In the genomic region with DNA sequence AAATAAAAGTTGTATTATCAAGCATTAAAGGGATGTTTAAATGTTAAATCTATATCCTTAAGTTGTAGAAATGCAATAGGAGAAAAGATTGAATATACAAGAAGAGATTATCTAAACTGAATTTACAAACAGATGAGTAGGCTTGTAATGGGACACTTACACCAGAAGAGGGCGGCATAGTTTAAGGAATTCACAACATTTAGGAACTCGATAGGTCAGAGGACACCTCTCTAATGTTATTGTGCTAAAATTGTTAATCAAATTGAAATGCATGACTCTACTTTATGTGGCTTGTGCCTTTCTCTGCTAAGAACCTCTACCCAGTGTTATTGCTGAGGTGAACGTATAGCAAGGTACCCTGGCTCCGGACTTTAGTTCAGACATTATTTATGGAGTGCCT, we compare ENCODE assay signal across 10 mouse cellular contexts.
DNase-seq lines count a peak whose midpoint lies in the region; ATAC-seq and TF ChIP-seq lines count a peak whose summit lies in the region.
"Had no signal": no experiment of that assay in that cellular context is flagged by ENCODE, and none has a peak within 500 bp of the region (broad histone marks: within the 10 kb centered on the region; RNA-seq: fewer than 3 reads in every experiment).

No protein-coding gene starts in this region.

- no peak overlapping the region for H3K4me3 ChIP-seq in gastrocnemius, adult 2 months
- no peak overlapping the region for H3K4me3 ChIP-seq in MEL (ENCODE audit: control insufficient read depth in 1 of 2, insufficient read depth in 1 of 2, low read depth in 2 of 2, low read length in 2 of 2)
- H3K4me3 ChIP-seq in forebrain, embryonic 13.5 days, result no peak overlapping the region
- no peak overlapping the region for H3K4me3 ChIP-seq in liver, embryonic 14.5 days (ENCODE audit: insufficient read depth in 1 of 2, low read depth in 2 of 2, low read length in 2 of 2)
- H3K4me3 ChIP-seq in stomach, postnatal 0 days (ENCODE audit: low read depth, low read length), result no peak overlapping the region
- H3K4me3 ChIP-seq in heart, embryonic 10.5 days, result no peak overlapping the region
- H3K4me3 ChIP-seq: heart, embryonic 13.5 days had no signal

- no peaks in the 10 kb centered on the region for H3K9me3 ChIP-seq in MEL (replicated peaks; ENCODE audit: insufficient read depth, low read length)
- no peaks in the 10 kb centered on the region for H3K9me3 ChIP-seq in forebrain, embryonic 13.5 days (replicated peaks)
- H3K9me3 ChIP-seq in liver, embryonic 14.5 days (ENCODE audit: control insufficient read depth, low read length), result no peaks in the 10 kb centered on the region
- no peaks in the 10 kb centered on the region for H3K9me3 ChIP-seq in stomach, postnatal 0 days (ENCODE audit: control insufficient read depth, low read length)
- no peaks in the 10 kb centered on the region for H3K9me3 ChIP-seq in heart, embryonic 10.5 days
- H3K9me3 ChIP-seq: G1E; heart, embryonic 13.5 days had no signal

- H3K36me3 ChIP-seq in MEL (ENCODE audit: control insufficient read depth in 1 of 2, insufficient read depth in 2 of 2, low read length in 2 of 2), result no peaks in the 10 kb centered on the region
- H3K36me3 ChIP-seq in forebrain, embryonic 13.5 days (ENCODE audit: poor library complexity, severe bottlenecking), result no peaks in the 10 kb centered on the region
- no peaks in the 10 kb centered on the region for H3K36me3 ChIP-seq in liver, embryonic 14.5 days (replicated peaks; ENCODE audit: control insufficient read depth, insufficient read depth, low read depth)
- no peaks in the 10 kb centered on the region for H3K36me3 ChIP-seq in stomach, postnatal 0 days (ENCODE audit: control insufficient read depth, insufficient read depth, low read length)
- no peaks in the 10 kb centered on the region for H3K36me3 ChIP-seq in heart, embryonic 10.5 days
- H3K36me3 ChIP-seq: G1E; heart, embryonic 13.5 days had no signal

- H3K79me2 ChIP-seq in MEL (ENCODE audit: control insufficient read depth, insufficient read depth, low read length, poor library complexity), result no peaks in the 10 kb centered on the region

- TF ChIP-seq CTCF in gastrocnemius, adult 2 months (IDR thresholded peaks at IDR 0.05), result peak; percentile 54
- peak in 1 of 3 experiments; percentile 54; a peak in 3 of 6 replicates for TF ChIP-seq CTCF in MEL (IDR thresholded peaks at IDR 0.05 in 2 of 3, conservative IDR thresholded peaks at IDR 0.05 in 1 of 3; ENCODE audit: control insufficient read depth in 1 of 3, insufficient read depth in 1 of 3, low read depth in 2 of 3, low read length in 3 of 3, poor library complexity in 1 of 3, severe bottlenecking in 1 of 3)
- peak; percentile 30; the same call in 1 of the 2 replicates for TF ChIP-seq CTCF in liver, embryonic 14.5 days (IDR thresholded peaks at IDR 0.05; ENCODE audit: low read depth)
- peak; percentile 74 for TF ChIP-seq CTCF in stomach, postnatal 0 days (IDR thresholded peaks at IDR 0.05; ENCODE audit: low read depth)

- H3K27me3 ChIP-seq in MEL (ENCODE audit: control insufficient read depth in 1 of 2, insufficient read depth in 2 of 2, low read length in 2 of 2), result no peaks in the 10 kb centered on the region
- H3K27me3 ChIP-seq in forebrain, embryonic 13.5 days, result no peaks in the 10 kb centered on the region
- H3K27me3 ChIP-seq in liver, embryonic 14.5 days (ENCODE audit: control insufficient read depth, insufficient read depth, low read length), result no peaks in the 10 kb centered on the region
- H3K27me3 ChIP-seq in stomach, postnatal 0 days (ENCODE audit: control insufficient read depth, insufficient read depth, low read length), result no peaks in the 10 kb centered on the region
- H3K27me3 ChIP-seq in heart, embryonic 10.5 days (ENCODE audit: insufficient read depth, poor library complexity, severe bottlenecking), result no peaks in the 10 kb centered on the region
- H3K27me3 ChIP-seq: heart, embryonic 13.5 days had no signal

- H3K4me2 ChIP-seq in forebrain, embryonic 13.5 days, result no peak overlapping the region
- no peak overlapping the region for H3K4me2 ChIP-seq in liver, embryonic 14.5 days (ENCODE audit: low read depth)
- no peak overlapping the region for H3K4me2 ChIP-seq in stomach, postnatal 0 days (replicated peaks; ENCODE audit: low read depth)

- H3K4me1 ChIP-seq in MEL (ENCODE audit: control insufficient read depth in 1 of 2, insufficient read depth in 2 of 2, low read length in 2 of 2), result no peaks in the 10 kb centered on the region
- H3K4me1 ChIP-seq in forebrain, embryonic 13.5 days, result no peaks in the 10 kb centered on the region
- no peaks in the 10 kb centered on the region for H3K4me1 ChIP-seq in liver, embryonic 14.5 days (replicated peaks; ENCODE audit: control insufficient read depth in 2 of 2, insufficient read depth in 2 of 2, low read length in 1 of 2)
- H3K4me1 ChIP-seq in stomach, postnatal 0 days (replicated peaks; ENCODE audit: control insufficient read depth, insufficient read depth), result no peaks in the 10 kb centered on the region
- no peaks in the 10 kb centered on the region for H3K4me1 ChIP-seq in heart, embryonic 10.5 days
- H3K4me1 ChIP-seq: heart, embryonic 13.5 days had no signal

- WGBS in forebrain, embryonic 13.5 days, result 37% methylated on average over 4 of the region's 4 CpGs
- 31% methylated on average over 4 of the region's 4 CpGs for WGBS in liver, embryonic 14.5 days (ENCODE audit: insufficient replicate concordance)
- 29% methylated on average over 4 of the region's 4 CpGs for WGBS in stomach, postnatal 0 days
- 42% methylated on average over 4 of the region's 4 CpGs for WGBS in heart, embryonic 10.5 days

- intact Hi-C loops in gastrocnemius, adult 2 months (cut with DNase I), result loop anchor here (5.0 kb wide), 1 partner anchor 448 kb away; no protein-coding TSS in a partner anchor

- no peak for TF ChIP-seq EP300 in MEL (IDR thresholded peaks at IDR 0.05; ENCODE audit: low read depth in 1 of 2, low read length in 2 of 2)
- no peak for TF ChIP-seq EP300 in liver, embryonic 14.5 days (IDR thresholded peaks at IDR 0.05; ENCODE audit: low read depth)
- TF ChIP-seq EP300 in stomach, postnatal 0 days (optimal IDR thresholded peaks at IDR 0.05), result no peak

- no peak overlapping the region for H3K9ac ChIP-seq in MEL (ENCODE audit: control insufficient read depth, low read depth, low read length, poor library complexity, severe bottlenecking)
- no peak overlapping the region for H3K9ac ChIP-seq in forebrain, embryonic 13.5 days
- H3K9ac ChIP-seq in liver, embryonic 14.5 days (replicated peaks), result no peak overlapping the region
- H3K9ac ChIP-seq in stomach, postnatal 0 days (ENCODE audit: low read length), result no peak overlapping the region
- H3K9ac ChIP-seq: heart, embryonic 13.5 days had no signal

- peak; percentile 63 for TF ChIP-seq RAD21 in MEL (IDR thresholded peaks at IDR 0.05; ENCODE audit: low read depth, low read length)

- H3K27ac ChIP-seq in gastrocnemius, adult 2 months, result no peak overlapping the region
- H3K27ac ChIP-seq in MEL (ENCODE audit: control insufficient read depth, low read depth, low read length), result no peak overlapping the region
- H3K27ac ChIP-seq in forebrain, embryonic 13.5 days, result no peak overlapping the region
- H3K27ac ChIP-seq in liver, embryonic 14.5 days, result no peak overlapping the region
- H3K27ac ChIP-seq in stomach, postnatal 0 days (replicated peaks), result no peak overlapping the region
- H3K27ac ChIP-seq in heart, embryonic 10.5 days, result no peak overlapping the region
- H3K27ac ChIP-seq: heart, embryonic 13.5 days had no signal

- DNase-seq in gastrocnemius, adult 2 months, result no peak
- DNase-seq in gastrocnemius, adult 18-20 months (ENCODE audit: low spot score), result no peak
- peak; percentile 34 for DNase-seq in MEL (ENCODE audit: low read depth, low spot score)
- DNase-seq in liver, embryonic 14.5 days (ENCODE audit: low read depth in 3 of 3, low spot score in 3 of 3), result peak in 2 of 3 experiments; percentile 2
- no peak for DNase-seq in stomach, postnatal 0 days (ENCODE audit: low spot score)
- no peak for DNase-seq in heart, embryonic 10.5 days (ENCODE audit: low spot score)
- no peak for DNase-seq in left cerebral cortex, adult 8-10 months (ENCODE audit: low spot score in 2 of 2)

- no peak for TF ChIP-seq POLR2A in MEL (IDR thresholded peaks at IDR 0.05; ENCODE audit: control insufficient read depth in 1 of 2, insufficient read depth in 1 of 2, low read depth in 1 of 2, low read length in 2 of 2, poor library complexity in 1 of 2)

- ATAC-seq in forebrain, embryonic 13.5 days, result peak; percentile 52
- no peak for ATAC-seq in liver, embryonic 14.5 days (ENCODE audit: insufficient read depth)
- no peak for ATAC-seq in stomach, postnatal 0 days (ENCODE audit: low FRiP score, low TSS enrichment)

TF ChIP-seq in MEL, 35 proteins besides CTCF, POLR2A, EP300 and RAD21:
- TF ChIP-seq ZC3H11A (IDR thresholded peaks at IDR 0.05; ENCODE audit: low read depth, low read length) (peak; percentile 50), KAT2A (conservative IDR thresholded peaks at IDR 0.05; ENCODE audit: low read depth, low read length) (no peak), NELFE (IDR thresholded peaks at IDR 0.05; ENCODE audit: low read depth, low read length) (no peak), NRF1 (IDR thresholded peaks at IDR 0.05; ENCODE audit: insufficient read depth, low read depth, low read length, poor library complexity, severe bottlenecking) (no peak), MAFK (IDR thresholded peaks at IDR 0.05; ENCODE audit: borderline replicate concordance, low read depth, low read length) (no peak), SMC3 (IDR thresholded peaks at IDR 0.05; ENCODE audit: low read depth, low read length) (peak; percentile 44), GABPA (IDR thresholded peaks at IDR 0.05; ENCODE audit: low read depth, low read length) (no peak), MAZ (IDR thresholded peaks at IDR 0.05; ENCODE audit: low read depth, low read length) (no peak), MYC (IDR thresholded peaks at IDR 0.05; ENCODE audit: low read depth, low read length) (no peak), USF1 (IDR thresholded peaks at IDR 0.05; ENCODE audit: low read depth, low read length) (no peak), BHLHE40 (IDR thresholded peaks at IDR 0.05; ENCODE audit: borderline replicate concordance, low read depth, low read length) (no peak), POLR2AphosphoS5 (IDR thresholded peaks at IDR 0.05; ENCODE audit: borderline replicate concordance, low read depth, low read length) (no peak), GATA1 (IDR thresholded peaks at IDR 0.05; ENCODE audit: low read depth, low read length) (no peak), UBTF (IDR thresholded peaks at IDR 0.05; ENCODE audit: borderline replicate concordance, insufficient read depth, low read depth, low read length) (no peak), JUND (IDR thresholded peaks at IDR 0.05; ENCODE audit: low read depth, low read length) (no peak), RCOR1 (IDR thresholded peaks at IDR 0.05; ENCODE audit: low read depth, low read length) (no peak), MAX (IDR thresholded peaks at IDR 0.05; ENCODE audit: low read length) (no peak)

Comparison
In these comparisons a context has a peak if more than half of its experiments do, and no peak if none do; other contexts are left out.
1. DNase-seq: peak in MEL (single experiment) and liver, embryonic 14.5 days (2 of 3); none in gastrocnemius, adult 2 months (single experiment), gastrocnemius, adult 18-20 months (single experiment), stomach, postnatal 0 days (single experiment), heart, embryonic 10.5 days (single experiment) and left cerebral cortex, adult 8-10 months (0 of 2).